Mouse (Mus musculus) neutrophil, adult 5-6 weeks (primary cell): Measurements from ENCODE around the gene Krt17. TPM values are rescaled to one million over a fixed set of nuclear protein-coding genes. Genes with fewer than 3 reads are reported as not detected.

Experiments
- total RNA-seq: library from RNA; stranded (forward); fragments of 200-1000 nt; gene quantifications from 2 replicates; pipeline ENCODE4 v1.2.3, GENCODE M21; 2017

Gene Krt17
- total RNA-seq, 1 experiment from 2014 or later, result not detected

Other genes with a start within 250 kb of the Krt17 start
- not detected in 2 replicates for gene Krt33a, start 244.8 kb downstream of the Krt17 start, total RNA-seq
- not detected in 2 replicates for gene Krt33b, start 231.2 kb downstream of the Krt17 start, total RNA-seq
- not detected in 2 replicates for gene Krt34, start 219.5 kb downstream of the Krt17 start, total RNA-seq
- gene Krt31, start 210.5 kb downstream of the Krt17 start, total RNA-seq, result not detected in 2 replicates
- not detected in 2 replicates for gene Krt32, start 172.8 kb downstream of the Krt17 start, total RNA-seq
- not detected in 2 replicates for gene Krt35, start 164.8 kb downstream of the Krt17 start, total RNA-seq
- gene Krt36, start 155.4 kb downstream of the Krt17 start, total RNA-seq, result not detected in 2 replicates
- 15.4 and 23.3 TPM in 2 replicates for gene Krt13, start 139.5 kb downstream of the Krt17 start, total RNA-seq
- gene Krt15, start 125.1 kb downstream of the Krt17 start, total RNA-seq, result 1.4 and 2.3 TPM in 2 replicates
- gene Krt19, start 112.4 kb downstream of the Krt17 start, total RNA-seq, result 0.74 and 4.9 TPM in 2 replicates
- gene Krt9, start 67.8 kb downstream of the Krt17 start, total RNA-seq, result not detected in 2 replicates
- gene Krt14, start 53.5 kb downstream of the Krt17 start, total RNA-seq, result not detected in 2 replicates
- 0.25 TPM in 1 of 2 replicates, not detected in the other for gene Krt16, start 12.1 kb downstream of the Krt17 start, total RNA-seq
- not detected in 2 replicates for gene Krt42, start 8.8 kb upstream of the Krt17 start, total RNA-seq
- gene Eif1, start 58.9 kb upstream of the Krt17 start, total RNA-seq, result 734 and 752 TPM in 2 replicates
- gene Gast, start 73.4 kb upstream of the Krt17 start, total RNA-seq, result not detected in 2 replicates
- gene Hap1, start 95.1 kb upstream of the Krt17 start, total RNA-seq, result 0.70 and 0.74 TPM in 2 replicates
- gene Jup, start 136.7 kb upstream of the Krt17 start, total RNA-seq, result 2.0 and 3.0 TPM in 2 replicates
- not detected in 2 replicates for gene P3h4, start 153.8 kb upstream of the Krt17 start, total RNA-seq
- not detected in 2 replicates for gene Fkbp10, start 154.7 kb upstream of the Krt17 start, total RNA-seq
- 20.9 and 30.9 TPM in 2 replicates for gene Nt5c3b, start 180.8 kb upstream of the Krt17 start, total RNA-seq
- 1.0 TPM in 1 of 2 replicates, not detected in the other for gene Klhl10, start 180.9 kb upstream of the Krt17 start, total RNA-seq
- gene Klhl11, start 211.7 kb upstream of the Krt17 start, total RNA-seq, result 16.7 and 21.9 TPM in 2 replicates